Mouse (Mus musculus) brown adipose tissue, adult 24 weeks (tissue): Measurements from ENCODE around the gene Slfn5. TPM values are rescaled to one million over a fixed set of nuclear protein-coding genes. Genes with fewer than 3 reads are reported as not detected.
"Not testable (repeated sequence)": the region's sequence is repeated elsewhere in the genome, so short reads cannot be mapped to it uniquely, and the experiment has no call there.

Experiments used
- H3K27ac ChIP-seq: fragments of 200-500 bp; replicated peaks from 2 replicates; pipeline ENCODE4 v1.5.1; 2012; ENCODE audit warnings: low read depth, mild to moderate bottlenecking, low read length
- H3K4me1 ChIP-seq: fragments of 200-500 bp; 2 replicates; pipeline ENCODE4 v1.6.1; 2012; ENCODE audit warnings: low read length, mixed read lengths; ENCODE audit not compliant: control insufficient read depth, insufficient read depth, insufficient read length
- H3K4me3 ChIP-seq: fragments of 200-500 bp; 2 replicates; pipeline ENCODE4 v1.5.1; 2012; ENCODE audit warnings: low read depth, mild to moderate bottlenecking, low read length, moderate library complexity; ENCODE audit not compliant: insufficient read depth
- polyA plus RNA-seq: library from polyadenylated mRNA; stranded (reverse); fragments of >200 nt; gene quantifications from 2 replicates; pipeline ENCODE4 v1.2.4, GENCODE M21; 2012; ENCODE audit not compliant: missing spikeins, insufficient read depth, insufficient read length

The Slfn5 gene
- polyA plus RNA-seq, 1 experiment, result 28.7 TPM

DNA sequence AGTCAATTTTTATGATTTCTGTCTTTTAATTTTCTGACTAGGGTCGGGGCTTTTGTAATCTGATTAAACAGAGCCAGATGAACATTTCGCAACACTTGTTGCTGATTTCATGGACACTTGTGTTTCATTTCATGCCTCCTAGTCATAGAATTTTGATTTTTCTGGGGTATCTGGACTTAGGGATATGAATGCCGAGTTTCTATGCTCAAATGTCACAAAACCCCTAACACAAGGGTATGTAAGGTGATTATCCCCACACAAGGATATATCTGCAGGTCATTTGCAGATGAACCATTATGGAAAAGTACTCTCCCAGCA is 21.6 kb upstream of the Slfn5 start:
- H3K4me1 ChIP-seq, result peaks cover 2% of the 10 kb centered on the region
- H3K27ac ChIP-seq, result no peak overlapping the region
- peak overlapping the region; percentile 88; the same call in 1 of the 2 replicates for H3K4me3 ChIP-seq

DNA sequence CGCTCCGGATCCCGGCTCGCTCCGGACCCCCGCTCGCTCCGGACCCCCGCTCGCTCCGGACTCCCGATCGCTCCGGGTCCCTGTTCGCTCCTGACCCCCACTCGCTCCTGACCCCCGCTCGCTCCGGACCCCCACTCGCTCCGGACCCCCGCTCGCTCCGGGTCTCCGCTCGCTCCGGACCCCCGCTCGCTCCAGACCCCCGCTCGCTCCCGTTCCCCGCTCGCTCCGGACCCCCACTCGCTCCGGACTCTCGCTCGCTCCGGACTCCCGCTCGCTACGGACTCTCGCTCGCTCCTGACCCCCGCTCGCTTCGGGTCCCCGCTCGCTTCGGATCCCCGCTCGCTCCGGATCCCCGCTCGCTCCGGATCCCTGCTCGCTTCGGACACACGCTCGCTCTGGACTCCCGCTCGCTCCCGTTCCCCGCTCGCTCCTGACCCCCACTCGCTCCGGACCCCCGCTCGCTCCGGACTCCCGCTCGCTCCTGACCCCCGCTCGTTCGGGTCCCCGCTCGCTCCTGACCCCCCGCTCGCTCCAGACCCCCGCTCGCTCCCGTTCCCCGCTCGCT is 20.7 kb upstream of the Slfn5 start:
- peak overlapping the region; percentile 88 for H3K4me3 ChIP-seq
- not testable (repeated sequence) for H3K4me1 ChIP-seq
- 0 out of 2 replicates have a peak overlapping the region, but pooled peaks have one; percentile 33 for H3K27ac ChIP-seq

DNA sequence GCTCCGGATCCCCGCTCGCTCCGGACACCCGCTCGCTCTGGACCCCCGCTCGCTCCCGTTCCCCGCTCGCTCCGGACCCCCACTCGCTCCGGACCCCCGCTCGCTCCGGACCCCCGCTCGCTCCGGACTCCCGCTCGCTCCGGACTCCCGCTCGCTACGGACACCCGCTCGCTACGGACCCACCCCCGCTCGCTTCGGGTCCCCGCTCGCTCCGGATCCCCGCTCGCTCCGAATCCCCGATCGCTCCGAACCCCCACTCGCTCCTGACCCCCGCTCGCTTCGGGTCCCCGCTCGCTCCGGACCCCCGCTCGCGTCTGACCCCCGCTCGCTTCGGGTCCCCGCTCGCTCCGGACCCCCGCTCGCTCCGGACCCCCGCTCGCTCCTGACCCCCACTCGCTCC is 20.0 kb upstream of the Slfn5 start:
- not testable (repeated sequence) for H3K4me1 ChIP-seq
- Histone ChIP-seq H3K27ac (peak overlapping the region; percentile 63), H3K4me3 (peak overlapping the region; percentile 88)

DNA sequence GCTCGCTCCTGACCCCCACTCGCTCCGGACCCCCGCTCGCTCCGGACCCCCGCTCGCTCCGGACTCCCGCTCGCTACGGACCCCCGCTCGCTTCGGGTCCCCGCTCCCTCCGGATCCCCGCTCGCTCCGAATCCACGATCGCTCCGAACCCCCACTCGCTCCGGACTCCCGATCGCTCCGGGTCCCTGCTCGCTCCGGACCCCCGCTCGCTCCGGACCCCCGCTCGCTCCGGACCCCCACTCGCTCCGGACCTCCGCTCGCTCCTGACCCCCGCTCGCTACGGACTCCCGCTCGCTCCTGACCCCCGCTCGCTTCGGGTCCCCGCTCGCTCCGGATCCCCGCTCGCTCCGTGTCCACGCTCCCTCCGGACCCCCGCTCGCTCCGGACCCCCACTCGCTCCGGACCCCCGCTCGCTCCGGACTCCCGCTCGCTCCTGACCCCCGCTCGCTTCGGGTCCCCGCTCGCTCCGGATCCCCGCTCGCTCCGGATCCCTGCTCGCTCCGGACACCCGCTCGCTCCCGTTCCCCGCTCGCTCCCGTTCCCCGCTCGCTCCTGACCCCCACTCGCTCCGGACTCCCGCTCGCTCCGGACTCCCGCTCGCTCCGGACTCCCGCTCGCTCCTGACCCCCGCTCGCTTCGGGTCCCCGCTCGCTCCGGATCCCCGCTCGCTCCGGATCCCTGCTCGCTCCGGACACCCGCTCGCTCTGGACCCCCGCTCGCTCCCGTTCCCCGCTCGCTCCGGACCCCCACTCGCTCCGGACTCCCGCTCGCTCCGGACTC is 19.3 kb upstream of the Slfn5 start:
- Histone ChIP-seq H3K27ac (peak overlapping the region; percentile 76), H3K4me3 (peak overlapping the region; percentile 88)
- not testable (repeated sequence) for H3K4me1 ChIP-seq

DNA sequence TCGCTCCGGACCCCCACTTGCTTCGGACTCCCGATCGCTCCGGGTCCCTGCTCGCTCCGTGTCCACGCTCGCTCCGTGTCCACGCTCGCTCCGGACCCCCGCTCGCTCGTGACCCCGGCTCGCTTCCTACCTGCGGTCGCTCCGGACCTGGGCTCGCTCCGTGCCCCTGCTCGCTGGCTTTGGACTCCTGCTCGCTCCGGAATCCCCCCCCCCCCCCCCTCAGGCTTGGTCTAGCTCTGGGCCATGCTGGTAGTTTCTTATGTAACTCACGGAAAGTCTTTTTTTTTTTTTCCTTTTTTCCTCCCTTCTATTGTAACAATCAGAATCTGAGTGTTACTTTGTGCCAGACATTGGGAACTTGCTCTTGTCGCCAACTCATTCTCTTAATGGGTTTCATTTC is 18.0 kb upstream of the Slfn5 start:
- Histone ChIP-seq H3K27ac (peak overlapping the region; percentile 92), H3K4me3 (peak overlapping the region; percentile 88), H3K4me1 (peaks cover 6% of the 10 kb centered on the region)

DNA sequence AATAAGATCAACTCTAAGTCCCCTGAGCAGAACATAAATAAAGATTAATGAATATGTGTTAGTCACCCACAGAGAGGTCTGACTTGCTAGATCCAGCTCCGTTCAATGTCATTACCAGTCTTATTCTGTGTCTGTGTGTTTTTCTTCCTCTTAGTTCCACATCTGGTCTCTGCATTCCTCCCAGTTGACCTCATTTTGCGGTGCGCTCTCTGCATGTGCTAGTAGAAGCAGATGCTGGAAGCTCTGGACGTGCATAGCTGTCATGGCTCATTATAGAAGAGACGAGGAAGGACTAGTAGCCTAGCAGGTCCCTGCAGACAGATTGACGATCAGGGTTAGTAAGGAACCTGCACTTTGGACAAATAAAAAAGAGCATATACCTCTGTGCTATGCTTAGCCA is 7.8 kb upstream of the Slfn5 start:
- no peak overlapping the region for H3K27ac ChIP-seq

DNA sequence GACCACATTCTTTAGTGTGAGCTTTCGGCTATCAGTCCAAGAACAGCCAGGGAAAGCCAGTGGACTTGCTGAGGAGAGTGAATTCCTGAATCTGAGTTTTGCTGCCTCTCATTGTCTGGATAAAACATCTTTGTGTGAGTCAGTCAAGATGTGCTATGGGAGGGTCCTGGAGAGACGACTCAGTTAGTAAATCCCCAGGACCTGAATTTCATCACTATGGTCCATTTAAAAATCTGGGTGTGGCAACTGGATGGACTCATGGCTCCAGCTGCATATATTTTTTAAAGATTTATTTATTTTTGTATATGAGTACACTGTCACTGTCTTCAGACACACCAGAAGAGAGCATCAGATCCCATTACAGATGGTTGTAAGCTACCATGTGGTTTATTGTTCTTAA is 5.5 kb upstream of the Slfn5 start:
- H3K27ac ChIP-seq, result no peak overlapping the region
- H3K4me3 ChIP-seq, result no peak overlapping the region
- peaks cover 10% of the 10 kb centered on the region; the same call in 1 of the 2 replicates for H3K4me1 ChIP-seq

More for the DNA sequence above, 7.8 kb upstream of the Slfn5 start:
- H3K4me1 ChIP-seq, result peaks cover 5% of the 10 kb centered on the region; the same call in 1 of the 2 replicates
- H3K4me3 ChIP-seq, result no peak overlapping the region

DNA sequence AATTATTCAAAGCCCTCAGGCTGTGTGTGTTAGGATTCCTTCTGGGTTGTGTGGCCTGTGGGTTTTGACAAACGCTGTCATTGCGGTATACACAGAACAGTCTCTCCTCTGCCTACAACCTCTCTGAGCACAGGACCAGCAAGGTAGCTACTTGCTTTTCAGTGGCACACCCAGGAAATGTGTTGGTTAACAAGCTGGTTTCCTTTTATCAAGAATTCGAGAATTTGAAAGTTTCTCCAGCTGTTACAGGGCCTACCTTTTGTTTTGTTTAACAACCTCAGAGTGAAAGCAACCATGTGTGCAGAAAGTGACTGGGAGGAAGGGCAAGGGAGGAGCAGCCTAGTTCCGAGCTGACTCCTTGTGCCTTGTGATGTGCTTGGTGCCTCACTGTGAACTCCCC is 3.7 kb upstream of the Slfn5 start:
- peak overlapping the region; percentile 6; the same call in 1 of the 2 replicates for H3K4me3 ChIP-seq
- peaks cover 10% of the 10 kb centered on the region; the same call in 1 of the 2 replicates for H3K4me1 ChIP-seq
- peak overlapping the region; percentile 99 for H3K27ac ChIP-seq

DNA sequence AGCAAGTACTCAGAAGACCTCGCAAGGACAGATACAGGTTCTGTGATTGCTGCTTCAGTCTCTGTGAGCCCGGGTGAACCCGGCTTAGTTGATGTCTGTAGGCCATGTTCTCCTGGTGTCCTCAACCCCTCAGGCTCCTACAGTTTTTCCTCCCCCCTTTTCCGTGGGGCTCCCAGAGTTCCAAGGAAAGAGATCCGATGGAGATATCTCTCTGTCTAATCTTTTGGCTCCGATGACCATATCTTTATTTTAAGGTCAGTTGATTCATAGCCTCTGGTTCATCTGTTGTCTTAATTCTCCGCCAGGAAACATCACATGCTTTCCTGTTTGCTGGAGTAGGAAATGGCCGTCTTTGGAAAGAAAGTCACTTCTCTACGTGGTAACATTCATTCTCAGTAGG is 2.1 kb upstream of the Slfn5 start:
- Histone ChIP-seq H3K4me3 (peak overlapping the region; percentile 66), H3K4me1 (peaks cover 10% of the 10 kb centered on the region; the same call in 1 of the 2 replicates), H3K27ac (peak overlapping the region; percentile 100)

DNA sequence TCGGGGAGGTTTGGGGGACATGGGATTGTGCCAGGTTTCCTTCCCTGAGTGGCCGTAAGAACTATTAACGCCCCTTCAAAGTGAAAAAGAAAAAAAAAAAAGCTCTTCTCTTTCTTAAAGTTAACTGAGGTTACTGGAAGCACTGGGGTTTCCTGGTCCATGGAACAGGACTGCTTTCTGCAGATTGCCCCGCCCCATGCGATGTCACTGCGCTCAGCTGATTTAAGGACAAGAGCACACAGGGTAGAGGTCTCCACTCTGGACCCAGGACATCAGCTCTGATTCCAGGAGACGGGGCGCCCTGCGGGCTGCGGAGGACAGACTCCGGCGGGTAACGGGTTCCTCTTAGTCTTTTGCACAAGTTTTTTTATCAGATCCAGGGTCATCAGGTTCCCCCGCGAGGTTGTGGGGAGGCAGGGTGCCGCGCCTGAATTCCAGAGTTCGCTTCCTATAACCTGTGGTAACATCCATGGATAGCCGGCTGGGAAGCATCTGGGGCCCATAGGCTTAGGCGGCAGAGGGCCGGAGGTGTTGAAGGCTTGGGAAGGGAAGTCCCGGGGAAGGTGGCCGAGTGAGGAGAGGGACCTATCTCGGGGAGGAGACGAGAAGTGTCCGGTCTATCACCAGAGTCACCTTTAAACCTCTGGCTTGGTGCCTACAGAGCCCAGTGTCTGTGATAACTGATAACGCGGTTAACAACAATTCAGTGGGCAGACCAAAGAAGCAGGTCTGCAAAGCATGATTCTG is 889 bp downstream of the Slfn5 start:
- H3K4me1 ChIP-seq, result peaks cover 13% of the 10 kb centered on the region
- peak overlapping the region; percentile 100 for H3K27ac ChIP-seq
- H3K4me3 ChIP-seq, result peak overlapping the region; percentile 95

DNA sequence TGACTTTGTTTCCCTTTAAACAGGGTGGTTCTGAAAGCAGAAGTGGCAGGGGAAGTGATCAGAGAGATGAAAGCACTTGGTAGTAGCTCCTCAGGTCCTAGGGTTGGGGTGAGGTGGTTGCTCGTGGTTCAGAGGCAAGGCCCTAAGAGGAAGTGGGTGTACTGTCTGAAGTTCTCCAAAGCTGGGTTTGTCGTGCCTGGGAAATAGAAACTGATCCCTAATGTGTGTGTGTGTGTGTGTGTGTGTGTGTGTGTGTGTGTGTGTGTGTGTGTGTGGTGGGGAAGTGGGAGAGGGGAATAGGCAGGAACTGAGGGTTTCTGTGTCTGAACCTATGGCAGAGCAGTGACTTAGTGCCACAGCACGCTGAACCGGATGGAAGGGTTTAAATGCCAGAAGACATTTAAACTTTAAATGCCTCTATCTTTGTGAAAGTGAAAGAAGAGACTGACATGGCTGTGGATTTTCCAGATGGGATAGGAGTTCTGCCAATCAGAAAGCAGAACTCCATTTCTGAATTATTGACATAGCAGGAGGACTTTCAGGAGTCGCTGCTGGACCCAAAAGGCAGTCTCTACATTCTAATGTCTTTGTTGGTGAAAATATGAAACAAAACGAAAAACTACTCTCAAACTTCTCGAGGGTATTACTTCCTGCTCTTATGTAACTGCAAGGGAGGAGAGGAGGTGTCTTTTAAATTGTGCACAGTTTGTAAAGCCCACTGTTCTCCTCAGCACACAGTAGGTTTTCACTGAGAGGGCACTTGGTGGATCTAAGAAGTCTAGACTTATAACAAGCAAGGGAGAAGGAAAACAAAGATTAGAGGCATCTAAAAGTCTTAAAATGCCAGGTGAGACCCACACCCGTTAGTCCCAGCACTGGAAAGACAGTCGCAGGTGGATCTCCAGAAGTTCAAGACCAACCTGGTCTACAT is 1.7 kb downstream of the Slfn5 start:
- Histone ChIP-seq H3K4me1 (peaks cover 9% of the 10 kb centered on the region), H3K27ac (peak overlapping the region; percentile 100), H3K4me3 (peak overlapping the region; percentile 95)

DNA sequence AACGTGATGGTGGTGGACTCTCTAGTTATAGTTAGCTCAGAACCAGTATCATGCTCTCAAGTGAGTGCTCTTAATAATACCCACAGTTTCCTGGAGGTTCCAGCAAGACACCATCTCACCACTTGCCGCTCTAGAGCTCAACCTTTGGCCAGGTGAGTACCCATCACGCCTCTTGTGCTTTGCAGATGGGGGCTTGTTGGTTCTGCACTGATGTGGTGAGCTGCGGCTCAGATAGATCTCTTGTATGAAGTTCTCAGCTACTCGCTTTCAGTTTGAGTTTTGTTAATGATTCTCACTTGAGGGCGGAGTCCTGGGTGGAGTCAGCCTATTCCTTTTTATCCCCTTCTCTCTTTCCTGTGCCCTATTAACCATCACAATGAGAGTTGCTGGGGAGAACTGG is 3.5 kb downstream of the Slfn5 start:
- H3K4me3 ChIP-seq, result peak overlapping the region; percentile 95

DNA sequence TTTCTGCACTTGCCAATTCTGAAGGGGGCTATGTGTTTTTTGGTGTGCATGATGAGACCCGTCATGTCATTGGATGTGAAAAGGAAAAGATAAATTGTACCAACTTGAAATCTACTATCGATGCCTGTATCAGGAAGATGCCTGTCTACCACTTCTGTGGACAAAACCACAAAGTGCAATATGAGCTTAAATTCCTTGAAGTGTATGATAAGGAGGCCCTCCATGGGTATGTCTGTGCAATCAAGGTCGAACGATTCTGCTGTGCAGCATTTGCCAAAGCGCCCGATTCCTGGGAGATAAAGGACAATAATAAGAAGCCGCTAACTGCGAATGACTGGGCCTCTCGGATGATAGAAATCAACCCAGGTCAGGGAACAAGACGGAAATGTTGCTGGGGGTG is 5.8 kb downstream of the Slfn5 start:
- Histone ChIP-seq H3K4me1 (peaks cover 6% of the 10 kb centered on the region), H3K27ac (no peak overlapping the region), H3K4me3 (peak overlapping the region; percentile 37; the same call in 1 of the 2 replicates)

More for the DNA sequence above, 3.5 kb downstream of the Slfn5 start:
- Histone ChIP-seq H3K4me1 (peaks cover 6% of the 10 kb centered on the region), H3K27ac (peak overlapping the region; percentile 5; the same call in 1 of the 2 replicates)

DNA sequence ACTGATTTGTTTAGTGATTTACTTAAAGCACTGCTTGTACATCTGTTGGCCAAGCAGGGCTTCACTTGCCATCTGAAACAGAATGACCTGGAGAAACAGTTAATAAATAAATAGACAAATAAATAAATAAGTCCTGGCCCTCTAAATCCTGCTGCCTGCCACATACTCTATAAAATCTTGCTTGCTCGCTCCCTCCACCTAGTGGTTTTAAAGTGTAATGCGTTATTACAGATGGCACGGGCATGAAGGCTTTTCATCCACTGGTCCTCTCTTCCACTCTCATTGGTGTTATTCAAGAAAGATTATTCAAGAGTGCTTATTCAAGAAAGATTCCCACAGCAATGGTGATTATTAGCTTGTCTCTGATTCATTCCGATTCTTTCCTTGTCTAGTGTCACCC is 8.5 kb downstream of the Slfn5 start:
- H3K4me1 ChIP-seq, result peaks cover 5% of the 10 kb centered on the region

More for the DNA sequence above, 8.5 kb downstream of the Slfn5 start:
- no peak overlapping the region for H3K27ac ChIP-seq
- no peak overlapping the region for H3K4me3 ChIP-seq
